Mouse (Mus musculus): ENCODE data around the gene Ppp1r13l.

Gene Ppp1r13l

GRCm38 (mm10) chr7:19368380-19368779 is 8.8 kb downstream of the Ppp1r13l start:
- no peak for DNase-seq (ENCODE audit: low spot score)

- peak; percentile 68 for DNase-seq (ENCODE audit: low spot score)
Observed at GRCm38 (mm10) chr7:19369823-19370425, 10.4 kb downstream of the Ppp1r13l start.

- DNase-seq (ENCODE audit: low spot score), result no peak
Observed at GRCm38 (mm10) chr7:19373367-19373766, 13.8 kb downstream of the Ppp1r13l start.

- DNase-seq (ENCODE audit: low spot score), result no peak
Observed at GRCm38 (mm10) chr7:19375368-19375767, 15.8 kb downstream of the Ppp1r13l start.

DNA sequence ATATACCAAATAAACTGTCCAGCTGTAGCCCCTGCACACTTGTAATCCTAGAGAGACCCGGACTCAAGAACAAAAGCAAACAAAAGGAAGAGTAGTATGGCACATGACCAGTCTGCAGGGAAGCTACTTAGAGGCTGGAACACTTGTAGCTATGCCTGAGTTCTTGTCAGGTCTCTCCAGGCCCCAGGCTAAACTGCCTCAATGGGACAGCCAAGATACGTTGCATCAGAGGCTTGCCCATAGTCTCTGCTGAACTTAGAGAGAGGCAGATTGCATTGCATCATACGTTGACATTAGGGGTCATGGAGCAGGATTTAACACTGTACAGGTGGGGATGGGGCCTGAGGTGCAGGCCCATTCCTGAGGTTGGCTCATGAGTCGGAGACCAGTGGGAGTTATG is 16.5 kb downstream of the Ppp1r13l start:
- DNase-seq (ENCODE audit: low spot score), result no peak

GRCm38 (mm10) chr7:19378049-19378448 is 18.5 kb downstream of the Ppp1r13l start:
- DNase-seq (ENCODE audit: low spot score), result no peak

DNA sequence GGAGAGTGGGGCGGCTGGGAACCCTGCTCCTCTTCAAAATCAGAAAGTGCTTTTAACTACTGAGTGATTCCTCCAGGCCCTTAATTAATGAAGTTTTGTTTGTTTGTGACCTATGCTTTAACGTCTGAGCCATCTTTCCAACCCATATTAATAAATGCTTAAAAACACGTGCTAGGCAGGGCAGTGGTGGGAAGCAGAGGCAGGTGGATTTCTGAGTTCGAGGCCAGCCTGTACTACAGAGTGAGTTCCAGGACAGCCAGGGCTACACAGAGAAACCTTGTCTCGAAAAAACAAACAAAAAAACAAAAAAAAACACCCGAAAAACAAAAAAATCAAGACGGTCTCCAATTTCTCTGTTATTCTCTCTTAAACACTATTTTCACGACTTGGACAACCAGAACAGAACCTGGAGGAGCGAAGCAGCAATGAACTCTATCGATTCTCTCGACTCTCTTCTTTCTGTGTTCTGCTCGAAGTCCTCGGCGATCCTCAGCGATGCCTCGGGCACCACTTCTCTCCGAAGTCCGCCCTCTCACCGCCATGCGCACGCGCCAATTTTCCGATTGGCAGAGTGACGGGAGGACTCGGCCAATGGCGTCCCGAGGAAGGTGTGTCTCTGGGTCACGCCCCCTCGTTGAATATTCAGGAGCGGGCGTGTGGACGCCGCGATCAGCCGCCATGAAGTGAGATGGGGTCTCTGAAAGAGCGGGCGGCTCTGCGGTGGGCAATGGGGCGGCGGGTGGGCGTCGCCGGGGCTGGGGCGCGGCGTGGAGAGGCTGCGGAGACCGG is 22.0 kb downstream of the Ppp1r13l start, which contains the start of gene Ercc2:
Gene Ercc2 (plus strand): TSS at position 634 of the 789 bp plus-strand sequence.
- DNase-seq (ENCODE audit: low spot score), result peak; percentile 98

GRCm38 (mm10) chr7:19382166-19382541 is 22.6 kb downstream of the Ppp1r13l start:
- no peak for DNase-seq (ENCODE audit: low spot score)

GRCm38 (mm10) chr7:19383708-19384107 is 24.2 kb downstream of the Ppp1r13l start:
- no peak for DNase-seq (ENCODE audit: low spot score)

DNA sequence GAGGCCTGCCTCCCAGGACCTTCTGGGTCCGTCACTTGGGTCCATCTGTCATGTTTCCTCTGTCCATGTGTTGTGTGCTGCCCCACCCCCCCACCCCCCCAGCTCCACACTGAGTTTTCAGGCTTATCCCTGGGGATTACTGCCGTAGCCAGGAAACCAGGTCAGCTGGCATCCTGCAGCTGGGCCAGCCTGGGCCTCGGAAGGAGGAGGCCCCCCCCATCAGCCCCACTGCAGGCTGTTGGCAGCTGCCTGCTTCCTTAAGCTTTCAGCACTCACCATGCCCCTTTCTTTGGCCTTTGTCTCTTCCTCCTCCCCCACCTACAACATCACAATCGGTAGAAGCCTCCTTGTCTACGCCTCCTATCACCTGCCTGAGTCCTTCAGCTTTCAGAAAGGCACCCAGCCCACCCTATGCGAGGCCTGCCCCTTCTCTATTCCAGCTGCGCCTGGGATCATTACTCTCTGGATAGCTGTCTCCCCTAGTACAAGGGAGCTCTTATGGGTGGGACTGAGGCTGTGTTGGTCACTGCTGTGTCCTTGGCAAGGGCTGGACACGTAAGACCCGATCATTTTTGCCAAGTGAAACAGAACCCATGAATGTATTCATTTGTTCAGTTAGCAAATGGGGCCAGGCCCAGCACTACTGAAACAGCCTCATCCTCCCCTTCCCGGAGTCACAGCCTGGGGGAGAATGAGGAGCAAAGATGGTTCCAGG is 29.3 kb downstream of the Ppp1r13l start:
- no peak for DNase-seq (ENCODE audit: low spot score)

- no peak for DNase-seq (ENCODE audit: low spot score)
Observed at GRCm38 (mm10) chr7:19394484-19394883, 34.9 kb downstream of the Ppp1r13l start.

DNA sequence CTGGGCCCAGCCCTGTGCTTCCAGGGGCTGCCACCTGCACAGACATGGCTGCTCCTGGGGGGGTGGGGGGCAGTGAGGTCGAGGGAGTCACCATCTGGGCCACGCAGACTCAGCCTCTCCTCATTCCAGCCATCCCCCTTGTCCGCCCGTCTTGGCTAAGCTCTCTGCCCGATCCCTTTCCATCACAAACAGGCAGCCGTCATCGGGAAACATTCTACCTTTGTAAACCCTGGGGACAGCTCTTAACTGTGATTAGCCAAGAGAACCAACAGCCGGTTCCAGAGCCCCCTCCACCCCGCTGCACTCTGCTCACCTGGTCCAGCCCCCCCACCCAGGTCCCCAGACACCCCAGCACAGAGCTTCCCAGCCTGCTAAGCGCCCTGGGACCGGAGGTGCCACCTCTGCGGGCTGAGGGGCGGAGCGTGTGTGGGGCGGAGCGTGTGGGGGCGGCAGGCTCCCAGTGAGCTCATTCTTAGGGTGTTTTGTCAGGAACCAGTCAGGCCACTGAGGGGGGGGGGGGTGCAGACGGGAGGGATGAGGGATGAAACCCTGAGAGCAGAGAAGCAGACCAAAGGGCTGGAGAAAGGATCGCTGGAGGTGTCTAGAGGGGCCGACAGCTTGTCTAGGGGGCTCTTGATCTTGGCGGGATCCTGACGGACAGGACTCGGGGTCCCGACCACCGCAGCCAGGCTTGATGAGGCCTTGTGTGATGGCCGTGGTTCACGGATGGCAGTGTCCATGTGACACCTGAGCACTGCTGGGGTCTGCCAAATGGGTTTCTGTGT is 40.1 kb downstream of the Ppp1r13l start:
- no peak for DNase-seq (ENCODE audit: low spot score)

GRCm38 (mm10) chr7:19400946-19401345 is 41.4 kb downstream of the Ppp1r13l start:
- DNase-seq (ENCODE audit: low spot score), result no peak

- no peak for DNase-seq (ENCODE audit: low spot score)
Observed at GRCm38 (mm10) chr7:19402535-19403112, 43.1 kb downstream of the Ppp1r13l start.

DNA sequence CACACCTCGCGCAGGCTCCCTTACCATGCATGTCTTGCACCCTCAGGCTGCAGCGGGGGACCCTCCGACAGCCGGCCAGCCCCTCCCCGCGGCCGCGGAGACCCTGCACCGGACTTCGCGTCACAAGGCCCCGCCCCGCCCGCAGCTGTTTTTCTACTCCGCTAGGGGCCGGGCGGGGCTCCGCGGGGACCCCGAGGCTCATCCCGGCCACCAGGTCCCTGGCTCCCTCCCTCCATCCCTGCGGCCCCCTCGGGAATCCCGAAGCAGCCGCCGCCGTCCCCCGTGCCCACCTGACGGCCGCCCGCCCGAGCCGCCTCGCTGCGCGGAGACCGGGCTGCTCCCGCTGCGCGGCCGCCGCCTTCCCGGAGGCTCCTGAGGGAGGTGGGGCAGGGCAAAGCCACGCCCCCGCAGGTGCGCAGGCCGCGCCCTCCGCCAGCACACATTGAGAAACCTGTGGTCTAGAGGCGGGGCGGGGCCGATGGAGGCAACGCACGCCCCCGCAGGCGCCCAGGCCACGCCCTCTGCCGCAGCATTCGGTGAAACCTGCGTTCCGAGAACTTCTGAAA is 44.3 kb downstream of the Ppp1r13l start, which contains the start of gene Klc3:
Gene Klc3 (minus strand): TSS at position 374 of the 566 bp plus-strand sequence.
- no peak for DNase-seq (ENCODE audit: low spot score)

DNA sequence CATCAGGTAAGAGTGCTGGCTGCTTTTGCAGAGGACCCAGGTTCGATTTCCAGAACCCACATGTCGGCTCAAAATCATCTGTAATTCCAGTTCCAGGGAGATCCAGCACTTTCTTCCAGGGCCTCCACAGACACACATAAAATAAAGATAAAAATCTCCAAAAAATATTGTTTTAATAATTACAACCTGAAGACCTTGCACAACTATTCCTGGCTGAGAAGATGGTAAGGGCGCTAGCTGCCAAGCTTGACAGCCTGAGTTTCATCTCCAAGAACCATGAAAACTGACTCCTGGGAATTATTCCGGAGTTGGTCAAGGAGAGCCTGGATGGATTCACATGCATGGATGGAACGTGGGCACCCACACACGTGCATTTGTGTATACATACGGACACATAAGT is 44.9 kb downstream of the Ppp1r13l start, which contains the start of gene Ckm:
Gene Ckm (plus strand): TSS at position 301 of the 400 bp plus-strand sequence.
- DNase-seq (ENCODE audit: low spot score), result no peak

- DNase-seq (ENCODE audit: low spot score), result peak; percentile 83
Observed at GRCm38 (mm10) chr7:19405417-19405816, 45.9 kb downstream of the Ppp1r13l start.

DNA sequence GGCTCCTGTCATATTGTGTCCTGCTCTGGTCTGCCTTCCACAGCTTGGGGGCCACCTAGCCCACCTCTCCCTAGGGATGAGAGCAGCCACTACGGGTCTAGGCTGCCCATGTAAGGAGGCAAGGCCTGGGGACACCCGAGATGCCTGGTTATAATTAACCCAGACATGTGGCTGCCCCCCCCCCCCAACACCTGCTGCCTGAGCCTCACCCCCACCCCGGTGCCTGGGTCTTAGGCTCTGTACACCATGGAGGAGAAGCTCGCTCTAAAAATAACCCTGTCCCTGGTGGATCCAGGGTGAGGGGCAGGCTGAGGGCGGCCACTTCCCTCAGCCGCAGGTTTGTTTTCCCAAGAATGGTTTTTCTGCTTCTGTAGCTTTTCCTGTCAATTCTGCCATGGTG is 50.2 kb downstream of the Ppp1r13l start:
- no peak for DNase-seq (ENCODE audit: low spot score)

- DNase-seq (ENCODE audit: low spot score), result no peak
Observed at GRCm38 (mm10) chr7:19410766-19411344, 51.3 kb downstream of the Ppp1r13l start.

DNA sequence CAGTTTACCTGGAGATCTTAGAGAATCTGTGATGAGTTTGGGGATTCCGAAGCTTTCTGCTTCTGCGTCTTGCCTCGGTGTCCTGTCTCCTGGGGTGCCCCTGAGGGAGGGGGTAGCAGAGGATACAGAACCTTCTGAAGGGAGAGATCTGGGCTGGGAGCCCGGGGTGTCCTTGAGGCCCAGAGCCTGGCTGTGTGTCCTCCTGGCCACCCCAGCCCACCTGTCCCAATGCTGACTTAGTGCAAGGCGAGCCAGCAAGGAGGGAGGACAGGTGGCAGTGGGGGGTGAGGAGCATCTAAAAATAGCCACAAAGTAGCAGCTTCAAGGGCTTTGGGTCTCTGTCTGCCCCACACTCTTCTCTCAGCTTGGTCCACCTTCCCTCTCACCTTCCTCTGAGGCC is 52.2 kb downstream of the Ppp1r13l start:
- DNase-seq (ENCODE audit: low spot score), result no peak

DNA sequence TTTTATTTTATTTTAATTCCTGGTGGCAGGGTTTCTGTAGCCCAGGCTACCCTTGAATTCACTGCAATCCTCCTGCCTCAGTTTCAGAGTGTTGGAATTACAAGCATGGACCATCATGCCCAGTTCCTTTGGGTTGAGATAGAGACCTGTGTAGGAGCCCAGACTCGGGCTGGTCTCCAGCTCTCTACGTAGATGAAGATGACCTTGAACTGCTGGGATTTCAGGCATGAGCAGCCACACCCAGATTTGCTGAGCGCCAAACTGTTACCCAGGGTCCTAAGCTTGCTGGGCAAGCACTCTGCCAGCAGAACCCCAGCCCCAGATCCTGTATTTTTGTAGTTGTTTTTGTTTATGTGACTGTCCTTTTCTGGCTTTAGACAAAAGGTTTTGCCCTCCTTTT is 54.0 kb downstream of the Ppp1r13l start:
- DNase-seq (ENCODE audit: low spot score), result no peak
